ENCODE assay signal across 10 mouse cellular contexts in the genomic region with DNA sequence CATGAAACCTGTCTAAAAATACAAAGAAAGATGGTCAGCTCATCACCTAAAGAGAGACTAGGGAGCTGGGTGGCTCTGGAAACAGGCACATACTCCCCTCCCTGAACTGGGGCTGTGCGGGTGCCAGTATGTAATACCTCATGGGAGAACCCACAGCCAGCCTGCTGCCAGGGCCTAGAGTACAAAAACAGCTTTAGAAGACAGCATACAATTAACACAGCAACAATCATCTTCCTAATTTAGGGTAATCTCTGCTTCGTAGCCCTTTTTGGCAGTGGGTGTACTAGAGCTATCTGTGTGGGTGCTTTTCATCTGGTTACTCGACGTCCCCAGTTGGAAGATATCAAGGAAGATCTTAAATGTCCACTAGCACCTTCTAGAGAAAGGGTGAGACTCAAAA.
DNase-seq lines count a peak whose midpoint lies in the region; ATAC-seq and TF ChIP-seq lines count a peak whose summit lies in the region.
"Had no signal": no experiment of that assay in that cellular context is flagged by ENCODE, and none has a peak within 500 bp of the region (broad histone marks: within the 10 kb centered on the region; RNA-seq: fewer than 3 reads in every experiment).

No protein-coding gene starts in this region.

- H3K9ac ChIP-seq in heart, embryonic 13.5 days = no peak overlapping the region
- H3K9ac ChIP-seq: embryonic facial prominence, embryonic 13.5 days; liver, embryonic 13.5 days had no signal

- H3K36me3 ChIP-seq in heart, embryonic 13.5 days = no peaks in the 10 kb centered on the region
- H3K36me3 ChIP-seq in testis, adult 2 months (ENCODE audit: control insufficient read depth, insufficient read depth, low read length) = no peaks in the 10 kb centered on the region
- H3K36me3 ChIP-seq: embryonic facial prominence, embryonic 13.5 days; liver, embryonic 13.5 days had no signal

- no peak for TF ChIP-seq POLR2A in testis, adult 2 months (IDR thresholded peaks at IDR 0.05; ENCODE audit: control insufficient read depth, low read depth, low read length)

- TF ChIP-seq CTCF in testis, adult 2 months (IDR thresholded peaks at IDR 0.05; ENCODE audit: control insufficient read depth, insufficient read depth, insufficient replicate concordance, low read depth, low read length) = no peak

- no peaks in the 10 kb centered on the region for H3K9me3 ChIP-seq in heart, embryonic 13.5 days
- H3K9me3 ChIP-seq: embryonic facial prominence, embryonic 13.5 days; liver, embryonic 13.5 days had no signal

- ATAC-seq in heart, embryonic 13.5 days (ENCODE audit: extremely low read depth, insufficient number of reproducible peaks, low FRiP score, low TSS enrichment) = no peak

- 0 out of 2 replicates have a peak overlapping the region, but pooled peaks have one; percentile 39 for H3K27ac ChIP-seq in heart, embryonic 13.5 days (replicated peaks)
- peak overlapping the region; percentile 57; the same call in 1 of the 2 replicates for H3K27ac ChIP-seq in testis, adult 2 months (ENCODE audit: control insufficient read depth, insufficient read depth, low read depth, low read length)
- H3K27ac ChIP-seq: embryonic facial prominence, embryonic 13.5 days; liver, embryonic 13.5 days had no signal

- H3K4me1 ChIP-seq in heart, embryonic 13.5 days = peaks cover 45% of the 10 kb centered on the region
- H3K4me1 ChIP-seq in testis, adult 2 months (ENCODE audit: control insufficient read depth, insufficient read depth, low read length) = no peaks in the 10 kb centered on the region; the same call in 1 of the 2 replicates

- WGBS in heart, embryonic 13.5 days = 58% methylated on average over 4 of the region's 4 CpGs

- DNase-seq in heart, adult 9 months (ENCODE audit: low spot score in 2 of 2) = no peak
- no peak for DNase-seq in testis, postnatal 14 days (ENCODE audit: low spot score)
- DNase-seq in left cerebral cortex, adult 8-10 months (ENCODE audit: low spot score in 2 of 2) = peak; percentile 27 to 60
- DNase-seq in cerebellum, postnatal 14 days = no peak
- DNase-seq in spleen, postnatal 10 days (ENCODE audit: low spot score in 2 of 2) = no peak
- DNase-seq: liver, embryonic 13.5 days had no signal

- H3K4me2 ChIP-seq in heart, embryonic 13.5 days = no peak overlapping the region
- H3K4me2 ChIP-seq: embryonic facial prominence, embryonic 13.5 days; liver, embryonic 13.5 days; midbrain, embryonic 11.5 days had no signal

- no peak overlapping the region for H3K4me3 ChIP-seq in heart, embryonic 13.5 days
- H3K4me3 ChIP-seq in testis, adult 2 months (ENCODE audit: control insufficient read depth, low read depth, low read length) = no peak overlapping the region
- H3K4me3 ChIP-seq: embryonic facial prominence, embryonic 13.5 days; liver, embryonic 13.5 days had no signal

- H3K27me3 ChIP-seq in heart, embryonic 13.5 days (replicated peaks) = no peaks in the 10 kb centered on the region
- H3K27me3 ChIP-seq in testis, adult 2 months (ENCODE audit: control insufficient read depth, insufficient read depth, low read length) = no peaks in the 10 kb centered on the region
- H3K27me3 ChIP-seq: embryonic facial prominence, embryonic 13.5 days; liver, embryonic 13.5 days had no signal

Comparison
In these comparisons a context has a peak if more than half of its experiments do, and no peak if none do; other contexts are left out.
1. DNase-seq: peak in left cerebral cortex, adult 8-10 months (2 of 2); none in heart, adult 9 months (0 of 2), testis, postnatal 14 days (single experiment), cerebellum, postnatal 14 days (0 of 2) and spleen, postnatal 10 days (0 of 2).